Mouse (Mus musculus) cerebellum, adult (tissue): ENCODE data around the gene Slc9b2.

ENCODE experiments used
- ATAC-seq: cut with Nextera tagmentation; 2 replicates; pipeline ENCODE4 v1.9.2; 2017; ENCODE audit warnings: mild to moderate bottlenecking, moderate library complexity, mixed read lengths; ENCODE audit not compliant: insufficient number of reproducible peaks, low FRiP score, low TSS enrichment

Gene Slc9b2

GRCm38 (mm10) chr3:135307411-135308259 lies at the start of gene Slc9b2:
TSS of gene Slc9b2 (plus strand) at chr3:135307700.
- peak; percentile 69 for ATAC-seq

- no peak for ATAC-seq
Measured at GRCm38 (mm10) chr3:135258919-135259318, 48.6 kb upstream of the Slc9b2 start.

- no peak for ATAC-seq
Measured at GRCm38 (mm10) chr3:135260233-135260632, 47.3 kb upstream of the Slc9b2 start.

GRCm38 (mm10) chr3:135268616-135269015 lies 38.9 kb upstream of the Slc9b2 start:
- ATAC-seq: no peak

- ATAC-seq: no peak
Measured at GRCm38 (mm10) chr3:135269391-135269990, 38.0 kb upstream of the Slc9b2 start.

- no peak for ATAC-seq
Measured at GRCm38 (mm10) chr3:135272627-135273026, 34.9 kb upstream of the Slc9b2 start.

GRCm38 (mm10) chr3:135273047-135273446 lies 34.5 kb upstream of the Slc9b2 start:
- ATAC-seq: no peak

- no peak for ATAC-seq
Measured at GRCm38 (mm10) chr3:135280160-135280559, 27.3 kb upstream of the Slc9b2 start.

- peak; percentile 65; the same call in 1 of the 2 replicates for ATAC-seq
Measured at GRCm38 (mm10) chr3:135280669-135281415, 26.7 kb upstream of the Slc9b2 start, which contains the start of gene Bdh2. TSS of gene Bdh2 (plus strand) at chr3:135281221.

- ATAC-seq: no peak
Measured at GRCm38 (mm10) chr3:135281701-135282100, 25.8 kb upstream of the Slc9b2 start.

GRCm38 (mm10) chr3:135285256-135285655 lies 22.2 kb upstream of the Slc9b2 start:
- no peak for ATAC-seq

GRCm38 (mm10) chr3:135285807-135286206 lies 21.7 kb upstream of the Slc9b2 start:
- no peak for ATAC-seq

GRCm38 (mm10) chr3:135288138-135288750 lies 19.3 kb upstream of the Slc9b2 start:
- no peak for ATAC-seq

- no peak for ATAC-seq
Measured at GRCm38 (mm10) chr3:135289148-135289547, 18.4 kb upstream of the Slc9b2 start.

GRCm38 (mm10) chr3:135290249-135290894 lies 17.1 kb upstream of the Slc9b2 start:
- peak; percentile 60; the same call in 1 of the 2 replicates for ATAC-seq

- ATAC-seq: no peak
Measured at GRCm38 (mm10) chr3:135293703-135294102, 13.8 kb upstream of the Slc9b2 start.

- no peak for ATAC-seq
Measured at GRCm38 (mm10) chr3:135295559-135295958, 11.9 kb upstream of the Slc9b2 start.

- ATAC-seq: no peak
Measured at GRCm38 (mm10) chr3:135298560-135298959, 8.9 kb upstream of the Slc9b2 start.

GRCm38 (mm10) chr3:135300081-135300480 lies 7.4 kb upstream of the Slc9b2 start:
- no peak for ATAC-seq

- ATAC-seq: no peak
Measured at GRCm38 (mm10) chr3:135304060-135304459, 3.4 kb upstream of the Slc9b2 start.
